Mouse (Mus musculus) erythroid progenitor cell, adult 5-6 weeks (primary cell): ENCODE data around the gene Fam214a. TPM values are rescaled to one million over a fixed set of nuclear protein-coding genes. Genes with fewer than 3 reads are reported as not detected.
A peak's percentile ranks its signal among the peaks of the same experiment; 100 is the strongest.

Experiments
- ATAC-seq: replicated peaks from 2 replicates; pipeline ENCODE4 v1.8.0; 2016; ENCODE audit warnings: moderate number of reproducible peaks, mild to moderate bottlenecking, moderate TSS enrichment, inconsistent platforms; ENCODE audit not compliant: poor library complexity, low FRiP score, severe bottlenecking
- total RNA-seq, 2 experiments: library from RNA; stranded (forward) in 1 of 2; stranded (reverse) in 1 of 2; fragments of 150-400 nt in 1 of 2; fragments of 186-747, 209-891 nt in 1 of 2; gene quantifications; 2 replicates each; pipeline versions ENCODE4 v1.2.3 to v1.2.4; 2015 to 2017; ENCODE audit warnings: low replicate concordance in 2 of 2

Fam214a gene
- total RNA-seq, 2 experiments from 2014 or later, result 2.3 to 4.6 TPM

DNA sequence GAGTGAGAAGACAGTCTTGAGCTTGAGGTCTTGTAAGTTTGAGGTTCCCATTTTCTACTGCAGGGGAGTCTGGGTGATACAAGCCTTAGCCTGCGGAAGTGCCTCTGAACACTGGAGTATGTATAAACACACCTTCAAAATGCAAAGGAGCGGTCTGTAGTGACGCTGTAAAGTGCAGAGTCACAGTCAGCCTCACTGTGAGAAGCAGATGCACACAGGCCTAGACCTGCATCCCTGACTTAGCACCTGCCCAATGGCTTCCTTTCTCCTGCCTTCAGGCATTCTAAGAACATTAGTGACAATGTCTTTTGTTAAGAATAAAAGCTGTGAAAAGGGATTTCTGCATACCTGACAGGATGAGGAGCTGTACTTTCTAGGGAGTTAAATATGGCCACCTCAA, 66.9 kb downstream of the Fam214a start:
- ATAC-seq, result no peak

- no peak for ATAC-seq
Measured at GRCm38 (mm10) chr9:75020561-75020960, 67.9 kb downstream of the Fam214a start.

GRCm38 (mm10) chr9:75022546-75022945, 69.9 kb downstream of the Fam214a start:
- no peak for ATAC-seq

DNA sequence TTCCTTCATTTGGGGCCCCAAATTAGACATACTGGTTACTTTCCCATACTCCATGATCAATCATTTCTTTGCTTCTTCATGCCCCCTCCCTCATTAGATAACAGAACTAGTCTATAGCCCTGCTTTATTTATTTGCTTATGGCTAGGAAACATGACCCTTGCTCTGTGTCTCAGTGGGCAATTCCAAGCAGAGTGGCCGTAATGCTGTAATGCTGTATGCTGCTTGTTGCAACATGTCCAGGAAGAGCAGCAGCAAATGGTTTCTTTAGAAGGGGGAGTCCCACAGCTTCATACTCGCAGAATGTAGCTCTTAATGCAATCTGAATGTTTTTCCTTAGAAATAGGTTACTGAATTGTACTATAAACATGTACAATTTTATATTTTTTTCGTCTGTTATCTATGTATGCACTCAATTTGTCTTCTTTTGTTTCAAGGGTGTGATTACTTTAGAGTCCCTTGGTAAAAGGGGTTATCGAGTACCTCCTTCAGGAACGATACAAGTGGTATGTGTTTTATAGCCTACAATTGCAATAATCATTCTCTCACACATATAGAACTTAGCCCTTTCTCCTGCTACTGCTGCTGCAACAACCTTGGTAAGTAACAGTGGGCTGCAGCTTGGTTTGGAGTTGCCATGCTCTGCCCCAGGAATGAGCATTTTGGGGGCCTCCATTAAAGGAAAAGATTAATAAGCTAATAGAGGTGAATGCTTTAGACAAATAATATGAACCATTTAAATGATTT, 70.6 kb downstream of the Fam214a start:
- ATAC-seq, result no peak

GRCm38 (mm10) chr9:75024089-75024488, 71.4 kb downstream of the Fam214a start:
- 0 out of 2 replicates have a peak, but pooled peaks have one; percentile 25 for ATAC-seq

DNA sequence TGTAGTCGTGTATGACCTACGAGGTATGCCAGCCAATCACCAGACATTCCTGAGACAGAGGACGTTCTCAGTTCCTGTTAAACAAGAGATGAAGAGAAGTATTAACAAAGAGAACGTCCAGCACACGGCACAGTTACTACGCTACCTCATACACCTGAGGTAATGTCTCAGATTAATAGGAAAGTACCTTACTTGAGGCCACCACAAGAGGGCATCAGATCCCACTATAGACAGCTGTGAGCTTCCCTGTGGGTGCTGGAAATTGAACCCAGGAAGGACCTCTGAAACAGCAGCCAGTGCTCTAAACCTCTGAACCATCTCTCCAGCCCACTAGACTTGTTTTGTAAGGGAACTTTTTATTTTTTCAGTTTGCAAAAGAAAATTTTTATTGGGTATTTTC, 73.0 kb downstream of the Fam214a start:
- ATAC-seq, result no peak

DNA sequence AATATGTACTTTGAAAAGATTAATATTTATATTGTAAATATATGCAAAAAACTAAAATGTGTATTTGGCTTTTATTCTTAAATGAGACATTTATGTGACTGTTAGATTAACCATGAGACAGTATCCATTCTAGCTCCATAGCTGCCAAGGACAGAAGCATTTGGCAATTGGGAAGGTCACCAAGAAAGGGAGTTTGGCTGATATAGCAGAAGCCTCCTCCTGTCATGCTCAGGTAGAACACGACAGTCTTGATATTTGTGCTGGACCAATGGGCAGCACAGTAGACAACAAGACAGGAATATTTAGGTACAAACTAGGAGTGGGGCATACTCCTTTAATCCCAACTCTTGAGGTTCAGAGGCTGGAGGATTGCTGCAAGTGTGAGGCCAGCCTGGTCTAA, 79.7 kb downstream of the Fam214a start:
- ATAC-seq, result no peak

- no peak for ATAC-seq
Measured at GRCm38 (mm10) chr9:75033141-75033540, 80.5 kb downstream of the Fam214a start.

DNA sequence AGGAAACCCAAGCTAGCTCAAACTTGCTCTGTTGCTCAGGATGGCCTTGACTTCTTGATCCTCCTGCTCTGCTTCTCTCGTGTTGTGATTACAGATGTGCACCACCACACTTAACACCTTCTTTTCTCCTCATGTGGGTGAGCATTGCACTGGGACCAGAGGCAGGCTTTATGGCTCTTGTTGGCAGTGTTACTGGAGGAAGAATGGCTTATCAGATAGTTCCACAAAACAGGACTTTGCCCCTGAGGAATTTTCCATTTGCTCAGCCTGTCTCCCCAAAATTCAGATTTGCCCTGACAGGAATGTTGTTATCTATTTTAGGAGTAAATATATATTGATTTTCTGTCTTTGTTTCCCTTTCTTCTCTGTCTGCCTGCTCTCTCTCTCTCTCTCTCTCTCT, 82.0 kb downstream of the Fam214a start:
- ATAC-seq, result no peak

DNA sequence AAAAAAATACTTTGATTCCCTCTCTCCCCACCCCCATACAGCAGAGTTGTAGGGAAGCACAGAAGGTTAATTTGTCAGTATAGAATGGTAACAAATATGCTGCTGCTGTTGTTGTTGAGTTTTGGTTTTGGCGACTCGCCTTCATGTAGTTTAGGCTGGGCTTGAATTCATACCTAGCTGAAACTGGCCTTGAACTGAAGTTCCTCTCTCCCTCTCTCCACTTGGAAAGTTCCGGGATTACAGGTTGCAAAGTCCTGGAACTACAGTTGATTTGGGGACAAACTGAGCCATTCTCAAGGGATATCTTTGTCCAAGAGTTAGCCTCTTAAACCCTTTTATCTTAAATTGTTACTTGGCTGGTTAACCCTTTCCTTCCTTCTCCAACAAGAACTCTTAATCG, 83.3 kb downstream of the Fam214a start:
- ATAC-seq, result no peak

DNA sequence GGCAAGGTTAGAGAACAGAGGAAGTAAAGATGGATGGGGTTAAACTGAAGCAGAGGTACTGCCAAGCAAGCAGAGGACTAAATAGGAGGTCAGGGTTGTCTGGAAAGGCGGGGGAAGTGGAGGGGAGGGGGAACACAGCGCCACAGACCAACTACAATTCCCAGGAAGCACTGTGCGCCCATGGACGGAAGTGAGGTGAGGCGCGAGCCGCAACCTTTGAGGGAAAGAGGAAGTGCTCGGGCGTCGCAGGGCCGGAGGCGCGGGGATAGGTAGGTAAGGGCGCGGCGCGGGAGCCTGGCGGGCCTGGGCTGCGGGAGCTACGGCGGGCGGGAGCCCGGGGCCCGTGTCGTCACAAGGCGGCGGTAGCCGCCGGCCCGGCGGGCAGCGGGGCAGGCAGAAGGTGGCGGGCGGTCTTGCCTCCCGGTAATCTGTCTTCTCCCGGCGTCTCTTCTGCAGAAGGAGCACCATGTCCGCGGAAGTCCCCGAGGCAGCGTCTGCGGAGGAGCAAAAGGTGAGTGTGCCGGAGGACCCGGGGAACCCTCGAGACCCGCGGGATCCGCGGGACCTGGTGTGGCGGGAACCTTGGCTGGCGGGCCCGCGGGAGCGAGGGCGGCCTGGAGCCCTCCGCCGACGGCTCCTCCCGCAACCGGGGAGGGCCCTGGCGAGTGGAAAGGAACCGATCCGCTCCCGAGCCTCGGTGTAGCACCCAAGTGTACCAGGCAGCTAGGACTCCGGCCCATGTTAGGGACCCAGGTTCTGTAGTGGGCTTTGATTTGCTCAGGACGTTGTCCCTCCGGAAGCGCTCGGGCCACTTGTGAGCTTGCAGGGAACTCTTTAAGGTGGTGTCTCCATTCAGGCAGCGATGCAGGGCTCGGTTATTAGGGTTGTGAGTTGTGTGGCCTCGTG, 85.0 kb downstream of the Fam214a start, which contains the start of gene Arpp19:
Gene Arpp19 (plus strand): TSS at position 164 of the 906 bp plus-strand sequence.
- peak; percentile 84 for ATAC-seq

DNA sequence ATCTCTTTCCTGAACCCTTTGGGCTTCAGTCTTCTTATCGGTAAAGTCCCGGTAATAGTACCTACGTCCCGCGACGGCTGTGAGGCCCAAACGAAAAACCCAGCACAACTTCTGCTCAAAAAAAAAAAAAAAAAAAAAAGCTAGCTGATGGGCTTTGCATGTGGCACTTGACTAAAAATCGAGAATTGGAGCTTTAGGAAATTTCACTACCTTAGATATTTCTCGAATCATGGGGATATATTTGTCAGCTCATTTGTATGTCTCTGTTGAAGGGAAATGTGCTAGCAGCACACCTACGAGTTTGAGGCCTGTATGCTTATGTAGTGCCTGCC, 85.6 kb downstream of the Fam214a start:
- peak; percentile 26; the same call in 1 of the 2 replicates for ATAC-seq

DNA sequence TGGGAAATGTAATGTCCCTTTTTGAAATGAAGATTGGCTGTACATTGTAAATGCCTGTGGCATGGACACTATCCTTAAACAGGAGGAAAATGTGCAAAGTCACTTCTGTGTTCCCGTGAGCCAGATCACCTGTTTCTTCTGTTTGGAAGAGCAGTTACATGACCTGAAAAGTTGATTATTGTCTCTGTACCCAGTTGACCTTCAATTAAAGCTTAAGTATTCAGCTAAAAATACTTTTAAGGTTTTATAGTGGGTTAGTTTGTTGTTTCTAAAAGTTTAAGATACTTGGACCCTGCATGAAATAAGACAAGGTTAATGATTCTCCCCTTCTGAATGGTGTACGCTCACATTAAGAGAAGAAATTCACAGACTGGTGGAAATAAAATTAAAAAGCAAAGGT, 87.9 kb downstream of the Fam214a start:
- no peak for ATAC-seq

DNA sequence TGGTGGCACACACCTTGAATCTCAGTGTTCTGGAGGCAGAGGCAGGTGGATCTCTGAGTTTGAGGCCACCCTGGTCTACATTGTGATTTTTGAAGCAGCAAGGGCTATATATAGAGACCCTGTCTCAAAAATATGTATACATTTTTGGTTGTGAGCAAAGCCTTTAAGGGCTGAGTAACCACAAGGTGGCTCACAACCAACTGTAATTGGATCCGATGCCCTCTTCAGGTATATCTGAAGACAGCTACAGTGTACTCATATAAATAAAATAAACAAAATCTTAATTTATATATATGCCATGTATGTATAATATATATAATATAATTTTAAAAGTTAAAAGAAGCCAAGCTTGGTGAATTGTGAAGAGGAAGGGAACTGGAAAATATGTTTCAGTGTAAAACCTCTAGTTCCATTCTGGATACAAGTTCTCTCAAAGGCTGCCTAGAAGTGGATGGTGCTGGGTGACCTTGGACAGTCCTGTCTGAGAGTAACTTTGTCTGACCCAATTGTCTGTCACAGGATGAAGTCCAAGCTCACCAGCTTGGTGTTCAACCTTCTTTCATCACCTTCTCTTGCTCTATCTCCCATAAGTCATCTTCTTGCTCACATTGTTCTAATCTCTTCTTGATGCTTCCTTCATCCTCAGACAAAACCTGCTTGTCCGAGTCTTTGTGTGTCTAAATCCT, 89.3 kb downstream of the Fam214a start:
- ATAC-seq, result no peak

DNA sequence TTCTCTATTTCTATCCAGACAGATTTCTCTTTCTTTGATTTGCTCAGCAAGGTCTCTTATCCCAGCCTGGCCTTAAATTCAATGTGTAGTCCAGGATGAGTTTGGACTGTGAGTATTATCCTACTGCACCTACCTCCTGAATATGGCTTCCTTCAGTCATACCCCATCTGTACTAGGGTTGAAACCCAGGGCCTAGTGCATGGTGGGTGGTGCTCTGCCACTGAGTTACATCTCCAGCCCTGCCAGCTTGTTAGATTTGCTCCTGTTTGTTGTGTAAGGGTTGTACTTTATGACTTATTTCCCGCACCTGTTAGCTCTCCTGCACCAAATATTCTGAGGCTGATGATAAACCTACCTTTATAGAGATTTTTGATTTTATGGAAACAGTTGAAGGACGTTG, 90.5 kb downstream of the Fam214a start:
- ATAC-seq, result no peak

DNA sequence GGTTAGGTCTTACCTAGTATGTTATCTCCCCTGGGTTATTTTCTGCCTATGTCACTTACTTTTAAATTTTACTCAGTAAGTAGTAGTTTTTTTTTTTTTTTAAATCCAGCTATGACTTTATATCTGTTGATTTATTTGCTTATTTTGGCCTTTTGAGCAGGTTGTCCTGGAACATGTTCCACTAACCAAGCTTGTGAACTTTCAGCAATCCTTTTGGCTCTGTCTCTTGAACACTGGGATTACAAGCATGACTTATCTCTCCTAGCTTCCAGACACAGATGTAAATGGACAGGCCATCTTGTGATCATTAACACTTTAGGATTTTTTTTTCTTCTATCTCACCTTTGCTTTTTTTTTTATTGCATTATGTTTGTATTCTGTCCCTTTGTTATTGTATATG, 94.4 kb downstream of the Fam214a start:
- ATAC-seq, result no peak

DNA sequence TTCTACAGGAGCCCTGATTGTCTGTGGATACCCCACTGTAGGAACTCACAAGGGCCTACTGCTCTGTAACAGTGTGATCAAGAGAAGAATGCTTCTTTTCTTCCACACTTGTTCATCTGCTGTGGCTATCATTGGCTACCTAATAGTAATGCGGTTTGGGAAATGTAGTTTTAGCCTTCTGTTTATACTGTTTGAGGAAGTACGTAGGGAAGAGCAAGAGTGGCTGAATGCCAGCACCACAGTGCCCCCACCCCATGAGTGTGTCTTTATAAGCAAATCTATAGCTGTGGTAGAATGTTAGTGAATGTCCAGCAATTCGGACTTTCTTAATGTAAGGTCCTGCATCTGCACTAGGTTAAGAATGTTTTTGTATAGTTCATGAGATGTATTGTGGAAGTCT, 96.4 kb downstream of the Fam214a start:
- ATAC-seq, result no peak

GRCm38 (mm10) chr9:75050003-75050402, 97.3 kb downstream of the Fam214a start:
- peak; percentile 85 for ATAC-seq

- no peak for ATAC-seq
Measured at GRCm38 (mm10) chr9:75051841-75052240, 99.2 kb downstream of the Fam214a start.

DNA sequence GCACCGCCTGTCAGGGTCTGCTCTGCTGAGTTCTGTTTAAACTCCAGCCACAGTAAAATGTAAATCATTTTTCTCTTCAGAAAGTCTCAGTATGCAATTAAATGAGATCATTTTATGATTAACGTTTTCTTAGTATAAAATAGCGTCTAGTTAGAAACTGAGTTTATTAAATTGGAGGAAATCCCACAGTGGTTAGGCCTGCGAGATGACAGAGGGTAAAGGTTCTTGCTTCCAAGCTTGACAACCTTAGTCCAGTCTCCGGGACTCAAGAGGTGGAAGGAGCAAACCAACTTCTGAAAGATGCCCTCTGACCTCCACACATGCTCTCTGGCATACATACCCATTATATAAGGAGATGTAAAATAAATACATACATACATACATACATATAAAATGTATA, 102.4 kb downstream of the Fam214a start:
- no peak for ATAC-seq
